Comparison of ENCODE assay signal across 8 mouse cellular contexts in genomic region chr4:40681908-40682307, GRCm38 (mm10). TPM values are rescaled to one million over a fixed set of nuclear protein-coding genes. Genes with fewer than 3 reads are reported as not detected.
DNase-seq lines count a peak whose midpoint lies in the region; ATAC-seq lines count a peak whose summit lies in the region.

No protein-coding gene starts in this region.

- no peak overlapping the region for H3K9ac ChIP-seq in liver, embryonic 11.5 days (ENCODE audit: low read depth, low read length)
- H3K9ac ChIP-seq in hindbrain, embryonic 15.5 days = no peak overlapping the region
- no peak overlapping the region for H3K9ac ChIP-seq in neural tube, embryonic 12.5 days

- H3K36me3 ChIP-seq in liver, embryonic 11.5 days (ENCODE audit: control insufficient read depth, insufficient read depth, low read length) = peaks cover 6% of the 10 kb centered on the region; the same call in 1 of the 2 replicates
- H3K36me3 ChIP-seq in hindbrain, embryonic 15.5 days = peaks cover 17% of the 10 kb centered on the region
- peaks cover 12% of the 10 kb centered on the region for H3K36me3 ChIP-seq in neural tube, embryonic 12.5 days

- no peak for ATAC-seq in liver, embryonic 11.5 days (replicated peaks; ENCODE audit: low FRiP score)
- peak; percentile 50; the same call in 1 of the 2 replicates for ATAC-seq in common myeloid progenitor, adult 5-6 weeks (replicated peaks; ENCODE audit: low read depth, poor library complexity, severe bottlenecking)
- ATAC-seq in hindbrain, embryonic 15.5 days (ENCODE audit: low FRiP score, low read depth) = peak; percentile 16; the same call in 1 of the 2 replicates
- ATAC-seq in neural tube, embryonic 12.5 days (ENCODE audit: low FRiP score, low read depth) = peak; percentile 19; the same call in 1 of the 2 replicates
- ATAC-seq in erythroblast, adult 5-6 weeks (replicated peaks; ENCODE audit: low FRiP score, poor library complexity, severe bottlenecking) = no peak

- no peaks in the 10 kb centered on the region for H3K4me1 ChIP-seq in liver, embryonic 11.5 days (replicated peaks; ENCODE audit: control insufficient read depth, insufficient read depth, low read length)
- no peaks in the 10 kb centered on the region; the same call in 1 of the 2 replicates for H3K4me1 ChIP-seq in hindbrain, embryonic 15.5 days (replicated peaks)
- no peaks in the 10 kb centered on the region for H3K4me1 ChIP-seq in neural tube, embryonic 12.5 days

- intact Hi-C loops in left cerebral cortex, postnatal 10 days (cut with DNase I) = loop anchor here (2.0 to 10.0 kb wide), 2 partner anchors 381 to 547 kb away; no protein-coding TSS in a partner anchor

- H3K4me2 ChIP-seq in liver, embryonic 11.5 days = no peak overlapping the region
- H3K4me2 ChIP-seq in hindbrain, embryonic 15.5 days = no peak overlapping the region
- H3K4me2 ChIP-seq in neural tube, embryonic 12.5 days (replicated peaks) = no peak overlapping the region

- no peaks in the 10 kb centered on the region for H3K9me3 ChIP-seq in liver, embryonic 11.5 days (ENCODE audit: control insufficient read depth, low read length)
- no peaks in the 10 kb centered on the region for H3K9me3 ChIP-seq in hindbrain, embryonic 15.5 days
- no peaks in the 10 kb centered on the region for H3K9me3 ChIP-seq in neural tube, embryonic 12.5 days

- no peak overlapping the region for H3K4me3 ChIP-seq in liver, embryonic 11.5 days (ENCODE audit: low read depth, low read length)
- H3K4me3 ChIP-seq in hindbrain, embryonic 15.5 days = no peak overlapping the region
- no peak overlapping the region for H3K4me3 ChIP-seq in neural tube, embryonic 12.5 days

- H3K27me3 ChIP-seq in liver, embryonic 11.5 days (replicated peaks; ENCODE audit: control insufficient read depth, insufficient read depth, low read length) = no peaks in the 10 kb centered on the region; the same call in 1 of the 2 replicates
- no peaks in the 10 kb centered on the region for H3K27me3 ChIP-seq in hindbrain, embryonic 15.5 days
- no peaks in the 10 kb centered on the region for H3K27me3 ChIP-seq in neural tube, embryonic 12.5 days (replicated peaks)

- peak; percentile 44 for DNase-seq in liver
- DNase-seq in liver, embryonic 11.5 days (ENCODE audit: low spot score) = no peak
- peak; percentile 22 for DNase-seq in T-cell, adult 2 months (ENCODE audit: low spot score)
- peak; percentile 54 to 72 for DNase-seq in left cerebral cortex, postnatal 10 days (ENCODE audit: extremely low spot score in 1 of 2, low spot score in 2 of 2)

- 29% methylated on average over 3 of the region's 3 CpGs for WGBS in liver, embryonic 11.5 days
- 15% methylated on average over 3 of the region's 3 CpGs for WGBS in hindbrain, embryonic 15.5 days
- 24% methylated on average over 3 of the region's 3 CpGs for WGBS in neural tube, embryonic 12.5 days

- H3K27ac ChIP-seq in liver, embryonic 11.5 days (ENCODE audit: low read depth, low read length) = no peak overlapping the region
- H3K27ac ChIP-seq in hindbrain, embryonic 15.5 days (replicated peaks) = no peak overlapping the region
- no peak overlapping the region for H3K27ac ChIP-seq in neural tube, embryonic 12.5 days

RNA-seq across cellular contexts. Expression of gene Aptx, which starts 21.1 kb away (rescaled TPM):
- 21.2 and 23.4 TPM in 2 replicates for polyA plus RNA-seq in liver, embryonic 11.5 days (2014; fragmentation: Nextera tagmentation; extraction: Ambion mirVana)
- total RNA-seq in common myeloid progenitor, adult 5-6 weeks (2017) = 7.4 and 14.7 TPM in 2 replicates
- 44.4 and 45.9 TPM in 2 replicates for polyA plus RNA-seq in hindbrain, embryonic 15.5 days (2015; fragmentation: Nextera tagmentation; extraction: Ambion mirVana)
- 10 to 100 TPM; 28.9 to 30.1 TPM for total RNA-seq in left cerebral cortex, postnatal 10 days (2021)
- 55.9 and 57.9 TPM in 2 replicates for polyA plus RNA-seq in neural tube, embryonic 12.5 days (2016; fragmentation: Nextera tagmentation; extraction: Ambion mirVana)
- 1.2 and 3.6 TPM in 2 replicates for total RNA-seq in erythroblast, adult 5-6 weeks (2015; ENCODE audit: low replicate concordance)
- total RNA-seq in erythroblast, adult 5-6 weeks (2017; ENCODE audit: low replicate concordance) = 1.1 and 1.7 TPM in 2 replicates

RNA-seq across cellular contexts. Expression of gene Dnaja1, which starts 40.0 kb away (rescaled TPM):
- polyA plus RNA-seq in liver, embryonic 11.5 days (2014; fragmentation: Nextera tagmentation; extraction: Ambion mirVana) = 389 and 420 TPM in 2 replicates
- 377 and 448 TPM in 2 replicates for total RNA-seq in common myeloid progenitor, adult 5-6 weeks (2017)
- polyA plus RNA-seq in hindbrain, embryonic 15.5 days (2015; fragmentation: Nextera tagmentation; extraction: Ambion mirVana) = 639 and 670 TPM in 2 replicates
- total RNA-seq in left cerebral cortex, postnatal 10 days (2021) = 100 to 1,000 TPM; 341 to 351 TPM
- 690 and 701 TPM in 2 replicates for polyA plus RNA-seq in neural tube, embryonic 12.5 days (2016; fragmentation: Nextera tagmentation; extraction: Ambion mirVana)
- total RNA-seq in erythroblast, adult 5-6 weeks (2015; ENCODE audit: low replicate concordance) = 36.1 and 39.5 TPM in 2 replicates
- total RNA-seq in erythroblast, adult 5-6 weeks (2017; ENCODE audit: low replicate concordance) = 45.3 and 78.4 TPM in 2 replicates

Comparison
In these comparisons a context has a peak if more than half of its experiments do, and no peak if none do; other contexts are left out.
1. ATAC-seq: peak in common myeloid progenitor, adult 5-6 weeks (single experiment), hindbrain, embryonic 15.5 days (single experiment) and neural tube, embryonic 12.5 days (single experiment); none in liver, embryonic 11.5 days (single experiment) and erythroblast, adult 5-6 weeks (single experiment).